Mouse (Mus musculus) heart, embryonic 11.5 days (tissue): ENCODE measurements around the gene Zfp729b. TPM values are rescaled to one million over a fixed set of nuclear protein-coding genes. Genes with fewer than 3 reads are reported as not detected.

ENCODE experiments used
- ATAC-seq: fragments of 200-750 bp; cut with Nextera tagmentation; replicated peaks from 2 replicates; pipeline ENCODE4 v1.8.0; 2017; ENCODE audit warnings: moderate library complexity; ENCODE audit not compliant: insufficient number of reproducible peaks, low FRiP score, low TSS enrichment
- H3K27ac ChIP-seq: fragments of 300-500 bp; sonication (generic); 2 replicates; pipeline ENCODE4 v1.5.1; 2014; ENCODE audit warnings: mild to moderate bottlenecking, low read depth, low read length
- H3K27me3 ChIP-seq: fragments of 300-500 bp; sonication (generic); 2 replicates; pipeline ENCODE4 v1.6.1; 2014; ENCODE audit warnings: mild to moderate bottlenecking, low read length, mixed read lengths; ENCODE audit not compliant: control insufficient read depth, insufficient read depth
- H3K36me3 ChIP-seq: fragments of 300-500 bp; sonication (generic); 2 replicates; pipeline ENCODE4 v1.6.1; 2014; ENCODE audit warnings: mild to moderate bottlenecking, low read length, moderate library complexity, mixed read lengths; ENCODE audit not compliant: control insufficient read depth, insufficient read depth
- H3K4me1 ChIP-seq: fragments of 300-500 bp; sonication (generic); 2 replicates; pipeline ENCODE4 v1.6.1; 2014; ENCODE audit warnings: low read length; ENCODE audit not compliant: control insufficient read depth, insufficient read depth
- H3K4me2 ChIP-seq: fragments of 300-500 bp; sonication (generic); 2 replicates; pipeline ENCODE4 v1.6.1; 2014; ENCODE audit warnings: mild to moderate bottlenecking, moderate library complexity
- H3K4me3 ChIP-seq: fragments of 300-500 bp; sonication (generic); 2 replicates; pipeline ENCODE4 v1.5.1; 2014; ENCODE audit warnings: low read depth, low read length
- H3K9ac ChIP-seq: fragments of 300-500 bp; sonication (generic); 2 replicates; pipeline ENCODE4 v1.6.1; 2014; ENCODE audit warnings: mild to moderate bottlenecking, low read depth, low read length, moderate library complexity
- H3K9me3 ChIP-seq: fragments of 300-500 bp; sonication (generic); replicated peaks from 2 replicates; pipeline ENCODE4 v1.6.1; 2016; ENCODE audit warnings: low read length; ENCODE audit not compliant: control insufficient read depth
- WGBS: fragments of 180-500 bp; shearing (Covaris S2); extraction: QIAGEN DNeasy Blood & Tissue Kit; methylation state at CpG from one replicate; pipeline ENCODE4 v1.1.7; 2014; ENCODE audit not compliant: insufficient replicate concordance; 5-methylcytosine and 5-hydroxymethylcytosine counted together
- polyA plus RNA-seq: library from polyadenylated mRNA; unstranded; fragments of >200 nt; fragmentation: Nextera tagmentation; extraction: Ambion mirVana; gene quantifications from 2 replicates; pipeline ENCODE4 v1.2.1, GENCODE M21; 2014

The Zfp729b gene
- polyA plus RNA-seq, 1 experiment from 2014 or later = 3.0 TPM

- no peak overlapping the region for H3K27ac ChIP-seq
- 81% methylated on average over 1 of the region's 1 CpGs for WGBS
These were observed 63.6 kb downstream of the Zfp729b start for GRCm38 (mm10) chr13:67545941-67546340.

More at GRCm38 (mm10) chr13:67545941-67546340, 63.6 kb downstream of the Zfp729b start:
- Histone ChIP-seq H3K4me1 (no peaks in the 10 kb centered on the region), H3K27me3 (no peaks in the 10 kb centered on the region), H3K36me3 (peaks cover 23% of the 10 kb centered on the region), H3K9me3 (no peaks in the 10 kb centered on the region), H3K9ac (no peak overlapping the region), H3K4me2 (no peak overlapping the region), H3K4me3 (no peak overlapping the region)
- ATAC-seq = no peak

Other genes with a start within 250 kb of the Zfp729b start
- 0.31 and 1.1 TPM in 2 replicates for gene Gm28044, start 249.2 kb downstream of the Zfp729b start, polyA plus RNA-seq
- gene Zfp953, start 249.1 kb downstream of the Zfp729b start, polyA plus RNA-seq = 1.1 and 1.3 TPM in 2 replicates
- gene Gm28041, start 234.0 kb downstream of the Zfp729b start, polyA plus RNA-seq = 0.35 and 0.49 TPM in 2 replicates
- gene Zfp456, start 233.9 kb downstream of the Zfp729b start, polyA plus RNA-seq = 1.2 TPM in 2 replicates
- gene Zfp429, start 209.9 kb downstream of the Zfp729b start, polyA plus RNA-seq = 2.9 and 3.1 TPM in 2 replicates
- gene Zfp459, start 188.3 kb downstream of the Zfp729b start, polyA plus RNA-seq = 0.31 TPM in 1 of 2 replicates, not detected in the other
- gene Zfp874a, start 158.1 kb downstream of the Zfp729b start, polyA plus RNA-seq = 6.2 and 6.4 TPM in 2 replicates
- gene Zfp874b, start 125.4 kb downstream of the Zfp729b start, polyA plus RNA-seq = 1.6 and 2.8 TPM in 2 replicates
- 9.3 and 10.7 TPM in 2 replicates for gene Zfp58, start 109.2 kb downstream of the Zfp729b start, polyA plus RNA-seq
- gene Gm26965, start 83.6 kb downstream of the Zfp729b start, polyA plus RNA-seq = not detected in 2 replicates
- gene Zfp87, start 83.5 kb downstream of the Zfp729b start, polyA plus RNA-seq = 17.4 and 19.6 TPM in 2 replicates
- gene Zfp748, start 55.9 kb downstream of the Zfp729b start, polyA plus RNA-seq = 8.8 and 12.5 TPM in 2 replicates
- 0.66 TPM in 1 of 2 replicates, not detected in the other for gene Gm49345, start 28.1 kb upstream of the Zfp729b start, polyA plus RNA-seq
- 1.5 and 2.1 TPM in 2 replicates for gene Zfp729a, start 28.1 kb upstream of the Zfp729b start, polyA plus RNA-seq
- 6.8 and 9.6 TPM in 2 replicates for gene Zfp738, start 77.4 kb upstream of the Zfp729b start, polyA plus RNA-seq
- 2.4 and 2.9 TPM in 2 replicates for gene Zfp65, start 119.5 kb upstream of the Zfp729b start, polyA plus RNA-seq
- gene Zfp85, start 145.5 kb upstream of the Zfp729b start, polyA plus RNA-seq = 3.6 and 4.7 TPM in 2 replicates
- gene Zfp493, start 170.0 kb upstream of the Zfp729b start, polyA plus RNA-seq = 2.8 TPM in 2 replicates
- 4.1 and 5.5 TPM in 2 replicates for gene Zfp273, start 204.0 kb upstream of the Zfp729b start, polyA plus RNA-seq
- 1.4 and 1.7 TPM in 2 replicates for gene Gm10037, start 221.4 kb upstream of the Zfp729b start, polyA plus RNA-seq